Mouse (Mus musculus): ENCODE results near the gene Zfhx3.

- TF ChIP-seq CTCF (IDR thresholded peaks at IDR 0.05 in 2 of 3, conservative IDR thresholded peaks at IDR 0.05 in 1 of 3; ENCODE audit: control insufficient read depth in 1 of 3, insufficient read depth in 1 of 3, low read depth in 2 of 3, low read length in 3 of 3, poor library complexity in 1 of 3, severe bottlenecking in 1 of 3): no peak
- TF ChIP-seq EP300 (IDR thresholded peaks at IDR 0.05; ENCODE audit: low read depth in 1 of 2, low read length in 2 of 2): no peak
- TF ChIP-seq POLR2A (IDR thresholded peaks at IDR 0.05; ENCODE audit: control insufficient read depth in 1 of 2, insufficient read depth in 1 of 2, low read depth in 1 of 2, low read length in 2 of 2, poor library complexity in 1 of 2): no peak
- TF ChIP-seq HCFC1 (IDR thresholded peaks at IDR 0.05; ENCODE audit: low read depth, low read length): no peak
- no peak for TF ChIP-seq KAT2A (conservative IDR thresholded peaks at IDR 0.05; ENCODE audit: low read depth, low read length)
- TF ChIP-seq NELFE (IDR thresholded peaks at IDR 0.05; ENCODE audit: low read depth, low read length): no peak
- TF ChIP-seq ZMIZ1 (IDR thresholded peaks at IDR 0.05; ENCODE audit: low read depth, low read length): no peak
- no peak for TF ChIP-seq MAFK (IDR thresholded peaks at IDR 0.05; ENCODE audit: borderline replicate concordance, low read depth, low read length)
- TF ChIP-seq CHD2 (IDR thresholded peaks at IDR 0.05; ENCODE audit: low read length): no peak
These were observed 880.4 kb downstream of the Zfhx3 start for GRCm38 (mm10) chr8:108822841-108823266.

Measured in MEL (cell line).